Mouse (Mus musculus): Measurements from ENCODE around the gene Itga5. TPM values are rescaled to one million over a fixed set of nuclear protein-coding genes. Genes with fewer than 3 reads are reported as not detected.

Gene Itga5
- polyA plus RNA-seq (2012; rRNA removed) = 43.2 and 54.4 TPM in 2 replicates

DNA sequence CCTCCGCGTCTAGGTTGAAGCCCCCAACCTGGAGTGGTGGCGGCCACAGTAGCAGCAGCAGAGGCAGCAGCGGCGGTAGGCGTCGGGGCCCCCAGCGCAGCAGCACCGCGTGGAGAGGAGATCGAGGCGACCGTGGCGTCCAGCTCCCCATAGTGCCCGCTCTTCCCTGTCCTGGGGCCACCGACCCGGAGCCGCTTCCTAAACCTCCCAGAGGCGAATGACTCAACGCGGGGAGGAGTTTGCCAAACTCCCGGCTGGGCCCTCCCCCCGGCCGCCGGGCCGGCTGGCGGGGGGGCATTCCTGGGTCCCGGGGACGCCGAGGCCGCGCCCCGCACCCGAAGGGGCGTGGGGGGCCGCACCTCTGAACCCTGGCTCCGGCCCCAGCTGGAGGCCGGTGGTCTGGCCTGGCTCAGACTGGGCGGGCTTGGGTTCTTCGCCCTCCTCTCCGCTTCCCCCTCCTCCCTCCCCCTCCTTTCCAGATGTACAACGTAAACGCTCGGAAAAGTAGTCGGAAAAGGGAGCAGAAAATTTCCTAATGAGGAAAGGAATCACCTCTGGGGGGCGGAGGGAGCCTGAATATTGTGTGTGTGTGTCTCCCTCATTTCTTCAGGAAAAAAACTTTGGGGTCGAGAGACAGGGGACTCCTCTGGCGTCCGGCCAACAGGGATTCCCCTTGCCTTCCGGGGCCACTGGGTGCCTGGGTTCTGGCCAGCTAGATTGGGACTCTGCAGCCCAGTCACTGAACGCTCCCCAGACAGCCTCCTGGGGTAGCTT is at the start of gene Itga5:
TSS of gene Itga5 (minus strand) at position 388 of the 774 bp plus-strand sequence.

DNA sequence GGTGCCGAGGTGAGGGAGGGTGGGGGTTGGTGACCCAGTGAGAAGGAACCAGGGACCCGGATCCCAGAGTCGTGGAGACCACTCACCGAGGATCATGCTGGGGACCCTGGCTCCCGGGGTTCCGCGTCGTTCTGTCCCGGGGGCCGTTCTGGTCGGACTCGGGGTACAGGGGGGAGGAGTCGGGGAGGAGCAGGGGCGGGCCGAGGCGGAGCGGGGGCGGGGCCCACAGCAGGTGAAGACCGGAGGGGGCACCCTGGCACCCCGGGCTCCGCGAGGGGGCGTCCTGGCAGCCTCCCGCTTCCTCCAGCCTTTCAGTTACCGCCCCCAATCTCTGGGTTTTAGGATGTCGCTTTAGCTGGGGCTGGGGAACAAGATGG is 26.6 kb downstream of the Itga5 start, which contains the start of gene Zfp385a:
TSS of gene Zfp385a (minus strand) at position 133 of the 377 bp plus-strand sequence.

DNA sequence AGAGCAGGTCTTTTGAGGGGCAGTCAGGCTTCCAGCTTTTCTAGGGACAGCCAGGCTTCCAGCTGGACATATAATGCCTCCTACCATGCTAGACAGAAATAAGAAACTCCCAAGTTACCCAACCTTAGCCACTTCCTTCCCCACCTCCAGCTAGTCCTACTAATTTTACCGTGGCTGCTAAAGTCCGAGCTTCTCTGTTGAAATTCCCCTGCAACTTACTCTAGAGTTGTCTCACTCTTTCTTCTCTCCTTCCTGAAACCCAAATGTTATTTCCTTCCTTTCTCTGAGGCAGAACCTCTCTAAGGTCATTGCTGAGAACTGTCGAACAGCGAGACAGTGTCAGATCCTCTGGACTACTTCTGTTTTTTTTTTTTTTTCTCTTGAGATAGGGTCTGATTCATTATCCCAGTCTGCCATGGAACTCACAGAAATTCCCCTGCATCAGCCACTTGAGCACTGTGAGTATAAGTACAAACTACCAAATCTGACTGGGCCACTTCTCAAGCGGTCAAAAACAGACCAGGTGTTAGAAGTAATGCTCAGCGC is 56.1 kb downstream of the Itga5 start, which contains the start of gene Gpr84:
TSS of gene Gpr84 (minus strand) at position 248 of the 546 bp plus-strand sequence.

Other genes starting within 250 kb of the Itga5 start
- gene Smug1, start 199.7 kb downstream of the Itga5 start, polyA plus RNA-seq (2012; rRNA removed) = 23.5 and 24.3 TPM in 2 replicates
- 4.0 and 6.1 TPM in 2 replicates for gene Cbx5, start 126.9 kb downstream of the Itga5 start, polyA plus RNA-seq (2012; rRNA removed)
- gene Hnrnpa1, start 126.3 kb downstream of the Itga5 start, polyA plus RNA-seq (2012; rRNA removed) = 27.9 and 34.6 TPM in 2 replicates
- gene Nfe2, start 108.4 kb downstream of the Itga5 start, polyA plus RNA-seq (2012; rRNA removed) = 0.53 and 1.0 TPM in 2 replicates
- 65.9 and 72.6 TPM in 2 replicates for gene Copz1, start 94.0 kb downstream of the Itga5 start, polyA plus RNA-seq (2012; rRNA removed)
- gene Gpr84, start 56.2 kb downstream of the Itga5 start, polyA plus RNA-seq (2012; rRNA removed) = 0.08 TPM in 1 of 2 replicates, not detected in the other
- 11.3 and 13.0 TPM in 2 replicates for gene Zfp385a, start 26.7 kb downstream of the Itga5 start, polyA plus RNA-seq (2012; rRNA removed)
- gene Gtsf1, start 63.7 kb upstream of the Itga5 start, polyA plus RNA-seq (2012; rRNA removed) = not detected in 2 replicates
- not detected in 2 replicates for gene Gtsf2, start 81.7 kb upstream of the Itga5 start, polyA plus RNA-seq (2012; rRNA removed)
- gene Nckap1l, start 87.0 kb upstream of the Itga5 start, polyA plus RNA-seq (2012; rRNA removed) = 3.6 and 3.9 TPM in 2 replicates
- 10.5 and 11.4 TPM in 2 replicates for gene Pde1b, start 136.3 kb upstream of the Itga5 start, polyA plus RNA-seq (2012; rRNA removed)
- gene Ppp1r1a, start 171.2 kb upstream of the Itga5 start, polyA plus RNA-seq (2012; rRNA removed) = 3.0 and 5.3 TPM in 2 replicates
- gene Glycam1, start 198.3 kb upstream of the Itga5 start, polyA plus RNA-seq (2012; rRNA removed) = 0.93 and 1.3 TPM in 2 replicates